Mouse (Mus musculus): ENCODE measurements at regions not wholly inside any gene's neighbourhood (a gene's known extent, or its start where the extent isn't known, plus 50 kb on each side); places are given as distances from the start of the nearest gene placed in this dataset.

DNA sequence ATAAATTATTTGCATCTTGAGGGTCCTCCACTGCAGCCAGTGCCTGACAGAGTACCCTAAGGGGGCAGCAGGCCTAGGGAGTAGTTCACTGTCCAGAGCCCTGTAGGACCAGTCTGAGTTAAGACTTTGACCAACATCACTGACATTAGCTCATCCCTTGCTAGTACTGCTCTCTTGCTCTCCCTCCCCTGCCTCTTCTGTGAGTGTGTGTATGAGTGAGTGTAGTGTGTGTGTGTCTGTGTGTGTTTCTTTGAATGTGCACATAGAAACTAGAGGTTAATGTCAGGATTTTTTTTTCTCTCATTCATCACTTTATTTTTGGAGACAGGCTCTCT is 266.2 kb downstream of the Gm49356 start:
- H3K4me3 ChIP-seq (ENCODE audit: low read depth, low read length): no peak overlapping the region
- ATAC-seq (peak; percentile 41; the same call in 1 of the 2 replicates), DNase-seq (ENCODE audit: low spot score) (no peak)
- no peak overlapping the region for H3K27ac ChIP-seq (ENCODE audit: low read length)
- no peaks in the 10 kb centered on the region for H3K27me3 ChIP-seq (replicated peaks; ENCODE audit: insufficient read depth, low read length)
- H3K9me3 ChIP-seq (ENCODE audit: low read length): no peaks in the 10 kb centered on the region
- no peak overlapping the region for H3K9ac ChIP-seq (replicated peaks; ENCODE audit: low read depth)
- H3K36me3 ChIP-seq (ENCODE audit: insufficient read depth, low read length): no peaks in the 10 kb centered on the region
- TF ChIP-seq EP300 (IDR thresholded peaks at IDR 0.05) (no peak), CTCF (IDR thresholded peaks at IDR 0.05) (no peak)
- no peak overlapping the region for H3K4me2 ChIP-seq (replicated peaks; ENCODE audit: low read depth, low read length)
- no peaks in the 10 kb centered on the region for H3K4me1 ChIP-seq (ENCODE audit: insufficient read depth, low read depth, low read length)

DNA sequence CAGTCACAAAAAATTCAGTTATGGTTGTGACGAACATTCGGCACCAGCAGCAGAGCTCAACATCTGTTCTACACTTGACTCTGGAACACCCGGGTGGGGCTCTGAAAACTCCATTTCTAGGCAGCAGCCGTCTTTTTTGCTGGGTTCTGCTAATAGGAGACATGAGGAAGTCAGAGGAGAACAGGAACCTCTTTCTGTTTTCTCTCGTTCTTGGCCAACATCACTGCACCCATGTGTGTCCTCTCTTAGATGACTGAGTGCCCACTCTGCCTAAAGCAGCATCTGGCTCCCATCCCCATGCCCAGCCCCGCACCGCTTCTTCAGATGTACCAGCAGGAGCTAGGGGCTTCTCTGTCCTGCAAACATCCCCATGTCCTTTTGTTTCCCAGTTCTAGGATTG is 267.2 kb downstream of the Gm49356 start:
- Histone ChIP-seq H3K4me3 (ENCODE audit: low read depth, low read length) (no peak overlapping the region), H3K27me3 (replicated peaks; ENCODE audit: insufficient read depth, low read length) (no peaks in the 10 kb centered on the region), H3K4me2 (replicated peaks; ENCODE audit: low read depth, low read length) (no peak overlapping the region), H3K4me1 (ENCODE audit: insufficient read depth, low read depth, low read length) (no peaks in the 10 kb centered on the region), H3K36me3 (ENCODE audit: insufficient read depth, low read length) (no peaks in the 10 kb centered on the region), H3K27ac (ENCODE audit: low read length) (no peak overlapping the region), H3K9ac (replicated peaks; ENCODE audit: low read depth) (no peak overlapping the region), H3K9me3 (ENCODE audit: low read length) (no peaks in the 10 kb centered on the region)
- DNase-seq (ENCODE audit: low spot score): no peak
- no peak for TF ChIP-seq CTCF (IDR thresholded peaks at IDR 0.05)
- no peak for TF ChIP-seq EP300 (IDR thresholded peaks at IDR 0.05)
- 89% methylated on average over 7 of the region's 7 CpGs for WGBS
- no peak for ATAC-seq

DNA sequence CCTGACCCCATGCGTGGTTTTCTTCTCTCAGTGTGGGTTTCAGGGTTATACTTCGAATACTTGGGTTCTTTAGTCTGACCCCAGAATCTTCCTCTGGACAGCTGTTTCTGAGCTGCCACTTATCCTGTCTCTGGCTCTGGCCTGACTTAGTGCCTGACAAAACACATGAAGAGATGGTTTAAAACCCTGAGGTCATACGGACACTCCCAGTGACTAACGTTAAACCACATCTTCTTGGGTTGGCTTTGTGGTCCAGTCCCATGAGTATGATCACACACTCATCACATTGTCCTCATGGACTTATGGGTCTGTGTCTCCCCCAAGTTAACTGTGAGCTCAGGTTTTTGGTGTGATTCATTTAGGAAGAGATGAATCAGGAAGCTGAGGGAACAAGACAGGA is 269.7 kb downstream of the Gm49356 start:
- Histone ChIP-seq H3K9me3 (ENCODE audit: low read length) (no peaks in the 10 kb centered on the region), H3K36me3 (ENCODE audit: insufficient read depth, low read length) (no peaks in the 10 kb centered on the region), H3K4me3 (ENCODE audit: low read depth, low read length) (no peak overlapping the region), H3K27ac (ENCODE audit: low read length) (no peak overlapping the region), H3K27me3 (replicated peaks; ENCODE audit: insufficient read depth, low read length) (no peaks in the 10 kb centered on the region), H3K4me2 (replicated peaks; ENCODE audit: low read depth, low read length) (no peak overlapping the region), H3K9ac (replicated peaks; ENCODE audit: low read depth) (no peak overlapping the region), H3K4me1 (ENCODE audit: insufficient read depth, low read depth, low read length) (no peaks in the 10 kb centered on the region)
- DNase-seq (ENCODE audit: low spot score) (no peak), ATAC-seq (no peak)
- TF ChIP-seq EP300 (IDR thresholded peaks at IDR 0.05) (no peak), CTCF (IDR thresholded peaks at IDR 0.05) (no peak)
- 85% methylated on average over 4 of the region's 4 CpGs for WGBS

DNA sequence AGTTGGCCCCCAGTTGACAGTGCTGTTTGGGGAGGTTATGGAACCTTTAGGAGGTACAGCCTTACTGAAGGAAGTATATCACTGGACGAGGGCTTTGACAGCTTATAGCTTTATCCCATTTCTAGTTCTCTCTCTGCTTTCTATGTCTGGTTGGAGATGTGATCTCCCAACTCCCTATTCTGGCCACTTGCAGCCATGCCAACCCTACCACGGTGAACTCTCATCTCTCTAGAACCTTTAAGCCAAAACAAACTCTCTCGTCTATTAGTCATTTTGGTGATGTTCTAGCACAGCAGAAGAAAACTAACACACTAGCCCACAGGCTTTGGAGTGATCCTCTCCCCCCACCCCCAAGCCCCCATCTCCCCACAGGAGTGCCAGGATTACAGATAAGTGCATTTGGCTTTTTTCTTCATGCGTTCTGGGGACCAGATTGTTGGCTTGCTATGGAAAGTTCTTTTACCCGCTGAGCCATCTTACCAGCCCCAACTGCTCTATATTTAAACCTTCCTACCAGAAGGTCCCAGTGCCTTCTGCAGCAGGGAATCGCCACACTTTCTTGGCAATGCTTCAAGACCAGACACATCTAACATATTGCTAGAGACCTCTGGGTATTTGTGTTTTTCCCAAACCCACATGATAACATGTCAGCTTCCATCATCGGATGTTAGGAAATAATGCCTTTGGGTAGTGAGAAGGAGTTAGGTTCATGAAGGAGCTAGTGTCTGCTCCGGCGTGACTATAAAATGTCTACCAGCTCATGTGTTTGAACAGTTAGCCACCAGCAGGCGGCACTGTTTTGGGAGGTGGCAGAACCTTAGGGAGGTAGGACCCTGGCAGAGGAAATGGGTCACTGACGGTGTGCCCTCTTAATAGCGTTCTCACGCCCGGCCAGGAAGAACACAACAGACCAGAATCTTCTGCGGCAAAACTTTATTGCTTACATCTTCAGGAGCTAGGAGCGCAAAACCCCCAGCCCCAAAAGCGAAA is 272.1 kb downstream of the Gm49356 start:
- no peak for ATAC-seq
- no peak overlapping the region for H3K9ac ChIP-seq (replicated peaks; ENCODE audit: low read depth)
- DNase-seq (ENCODE audit: low spot score): no peak
- no peak overlapping the region for H3K4me3 ChIP-seq (ENCODE audit: low read depth, low read length)
- H3K27me3 ChIP-seq (replicated peaks; ENCODE audit: insufficient read depth, low read length): no peaks in the 10 kb centered on the region
- no peaks in the 10 kb centered on the region for H3K9me3 ChIP-seq (ENCODE audit: low read length)
- no peak overlapping the region for H3K4me2 ChIP-seq (replicated peaks; ENCODE audit: low read depth, low read length)
- no peaks in the 10 kb centered on the region for H3K36me3 ChIP-seq (ENCODE audit: insufficient read depth, low read length)
- TF ChIP-seq EP300 (IDR thresholded peaks at IDR 0.05) (no peak), CTCF (IDR thresholded peaks at IDR 0.05) (no peak)
- no peak overlapping the region for H3K27ac ChIP-seq (ENCODE audit: low read length)
- H3K4me1 ChIP-seq (ENCODE audit: insufficient read depth, low read depth, low read length): no peaks in the 10 kb centered on the region
- 96% methylated on average over 15 of the region's 17 CpGs for WGBS

DNA sequence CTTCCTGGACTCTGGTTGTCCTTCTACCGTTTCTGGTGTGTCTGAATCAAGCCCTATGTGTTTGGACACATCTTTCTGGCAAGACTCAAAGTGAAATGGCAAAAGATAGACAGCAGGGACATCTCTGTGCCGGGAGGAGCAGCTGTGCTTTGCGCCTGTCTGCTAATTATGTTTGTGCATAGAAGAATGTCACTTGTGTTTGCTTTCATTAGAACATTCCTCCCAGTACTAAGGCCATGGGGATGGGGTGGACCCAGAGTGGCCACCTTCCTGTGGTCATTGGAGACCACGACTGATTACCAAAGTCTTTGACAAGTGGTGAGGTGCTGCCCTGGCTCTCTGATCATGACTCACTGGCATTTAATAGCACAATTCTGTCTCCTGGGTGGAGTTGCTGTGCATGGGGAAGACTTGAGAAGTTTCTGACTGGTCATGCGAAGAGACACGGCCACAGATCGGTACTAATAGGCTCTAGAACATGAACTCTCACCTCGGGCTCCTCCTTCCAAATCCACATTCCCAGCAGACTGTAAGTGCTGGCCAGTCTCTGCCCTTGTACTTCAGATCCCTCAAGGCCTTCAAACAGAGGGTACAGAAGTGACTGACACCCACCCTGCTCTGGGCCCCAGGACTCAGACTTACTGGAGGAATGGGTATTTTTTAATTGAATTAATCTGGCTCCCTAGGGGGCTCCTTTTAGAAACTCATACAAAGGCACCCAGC is 279.0 kb downstream of the Gm49356 start:
- WGBS: 75% methylated on average over 8 of the region's 8 CpGs
- H3K27ac ChIP-seq (ENCODE audit: low read length): peak overlapping the region; percentile 38

DNA sequence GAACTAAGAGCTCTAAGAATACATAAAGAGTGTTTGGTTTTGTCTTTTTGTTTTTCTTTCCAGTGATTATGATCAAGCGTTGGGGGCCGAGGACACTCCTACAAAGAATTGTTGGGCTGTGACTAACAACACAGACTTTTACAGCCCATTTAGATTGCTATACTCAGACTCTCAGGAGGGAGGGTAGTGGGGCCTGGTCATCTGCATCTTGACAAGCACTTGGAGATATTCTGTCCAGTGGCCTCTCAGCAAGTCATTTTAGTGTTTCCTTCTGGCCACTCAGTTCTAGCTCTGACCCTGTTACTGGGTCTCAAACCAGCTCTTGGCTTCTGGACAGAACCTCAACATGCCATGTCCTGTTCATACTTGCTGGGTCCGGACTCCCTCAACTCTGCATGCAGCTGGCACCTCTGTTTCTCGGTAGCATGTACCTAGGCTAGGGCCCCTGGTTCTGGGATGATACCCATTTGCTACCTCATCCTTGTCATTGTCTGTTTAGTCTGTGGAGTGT is 279.6 kb downstream of the Gm49356 start:
- DNase-seq (ENCODE audit: low spot score) (no peak), ATAC-seq (no peak)
- no peak for TF ChIP-seq CTCF (IDR thresholded peaks at IDR 0.05)
- TF ChIP-seq EP300 (IDR thresholded peaks at IDR 0.05): no peak
- H3K4me2 ChIP-seq (replicated peaks; ENCODE audit: low read depth, low read length): no peak overlapping the region
- no peaks in the 10 kb centered on the region for H3K36me3 ChIP-seq (ENCODE audit: insufficient read depth, low read length)
- peak overlapping the region; percentile 38 for H3K27ac ChIP-seq (ENCODE audit: low read length)
- H3K4me3 ChIP-seq (ENCODE audit: low read depth, low read length): no peak overlapping the region
- no peaks in the 10 kb centered on the region for H3K27me3 ChIP-seq (replicated peaks; ENCODE audit: insufficient read depth, low read length)
- H3K4me1 ChIP-seq (ENCODE audit: insufficient read depth, low read depth, low read length): no peaks in the 10 kb centered on the region; the same call in 1 of the 2 replicates
- no peak overlapping the region for H3K9ac ChIP-seq (replicated peaks; ENCODE audit: low read depth)
- no peaks in the 10 kb centered on the region for H3K9me3 ChIP-seq (ENCODE audit: low read length)
- 95% methylated on average over 4 of the region's 4 CpGs for WGBS

More for the DNA sequence above, 279.0 kb downstream of the Gm49356 start:
- no peaks in the 10 kb centered on the region for H3K27me3 ChIP-seq (replicated peaks; ENCODE audit: insufficient read depth, low read length)
- no peak overlapping the region for H3K9ac ChIP-seq (replicated peaks; ENCODE audit: low read depth)
- DNase-seq (ENCODE audit: low spot score): peak; percentile 70
- H3K4me3 ChIP-seq (ENCODE audit: low read depth, low read length): no peak overlapping the region
- no peaks in the 10 kb centered on the region for H3K36me3 ChIP-seq (ENCODE audit: insufficient read depth, low read length)
- H3K9me3 ChIP-seq (ENCODE audit: low read length): no peaks in the 10 kb centered on the region
- H3K4me1 ChIP-seq (ENCODE audit: insufficient read depth, low read depth, low read length): no peaks in the 10 kb centered on the region
- ATAC-seq: peak; percentile 86
- TF ChIP-seq EP300 (IDR thresholded peaks at IDR 0.05): no peak
- peak; percentile 1; the same call in 1 of the 2 replicates for TF ChIP-seq CTCF (IDR thresholded peaks at IDR 0.05)
- no peak overlapping the region for H3K4me2 ChIP-seq (replicated peaks; ENCODE audit: low read depth, low read length)

Measured in lung, postnatal 0 days (tissue).